Mouse (Mus musculus) brain, embryonic 14.5 days (tissue): Measurements from ENCODE around the gene Ubc. TPM values are rescaled to one million over a fixed set of nuclear protein-coding genes. Genes with fewer than 3 reads are reported as not detected.

Experiments used
- DNase-seq: peaks from one replicate; pipeline ENCODE4 v3.0.0-alpha.2; 2011; ENCODE audit warnings: low read depth
- CTCF ChIP-seq: fragments of 200-500 bp; IDR thresholded peaks from 2 replicates; pipeline ENCODE4 v1.5.1; 2012; ENCODE audit warnings: inconsistent platforms, mild to moderate bottlenecking, moderate library complexity, borderline replicate concordance; ENCODE audit not compliant: insufficient read depth, insufficient read length; ENCODE audit errors: extremely low read depth
- POLR2A ChIP-seq: fragments of 200-500 bp; IDR thresholded peaks from 2 replicates; pipeline ENCODE4 v1.6.1; 2012; ENCODE audit warnings: mild to moderate bottlenecking, inconsistent platforms, borderline replicate concordance; ENCODE audit not compliant: poor library complexity, insufficient read depth, insufficient read length, severe bottlenecking; ENCODE audit errors: extremely low read depth
- polyA plus RNA-seq: library from polyadenylated mRNA; depleted of rRNA; stranded (reverse); fragments of >200 nt; gene quantifications from 2 replicates; pipeline ENCODE4 v1.2.3, GENCODE M21; 2012

The Ubc gene
- polyA plus RNA-seq, 1 experiment = 896 TPM

GRCm38 (mm10) chr5:125384512-125385214 is 5.3 kb downstream of the Ubc start:
- TF ChIP-seq CTCF = no peak
- TF ChIP-seq POLR2A = no peak
- DNase-seq = no peak

GRCm38 (mm10) chr5:125383637-125384420 is 6.2 kb downstream of the Ubc start:
- DNase-seq = no peak
- TF ChIP-seq POLR2A = no peak
- no peak for TF ChIP-seq CTCF

- peak; percentile 81 for DNase-seq
- TF ChIP-seq POLR2A = no peak
- peak; percentile 70 for TF ChIP-seq CTCF
Measured at GRCm38 (mm10) chr5:125382673-125383558, 7.1 kb downstream of the Ubc start.

- TF ChIP-seq POLR2A = no peak
- TF ChIP-seq CTCF = no peak
- no peak for DNase-seq
Measured at GRCm38 (mm10) chr5:125381954-125382672, 7.9 kb downstream of the Ubc start.

- DNase-seq = no peak
- TF ChIP-seq POLR2A (no peak), CTCF (no peak)
Measured at GRCm38 (mm10) chr5:125378919-125379318, 11.1 kb downstream of the Ubc start.

- no peak for TF ChIP-seq POLR2A
- no peak for TF ChIP-seq CTCF
- no peak for DNase-seq
Measured at GRCm38 (mm10) chr5:125377214-125377613, 12.8 kb downstream of the Ubc start.

- no peak for DNase-seq
- TF ChIP-seq CTCF = no peak
- TF ChIP-seq POLR2A = no peak
Measured at GRCm38 (mm10) chr5:125375871-125376270, 14.1 kb downstream of the Ubc start.

GRCm38 (mm10) chr5:125372027-125372426 is 18.0 kb downstream of the Ubc start:
- no peak for DNase-seq
- TF ChIP-seq CTCF (no peak), POLR2A (no peak)

GRCm38 (mm10) chr5:125370950-125371693 is 18.9 kb downstream of the Ubc start:
- no peak for DNase-seq
- TF ChIP-seq POLR2A (no peak), CTCF (no peak)

- no peak for TF ChIP-seq POLR2A
- peak; percentile 71; the same call in 1 of the 2 replicates for TF ChIP-seq CTCF
- DNase-seq = peak; percentile 84
Measured at GRCm38 (mm10) chr5:125368568-125368967, 21.4 kb downstream of the Ubc start.

- no peak for TF ChIP-seq POLR2A
- no peak for DNase-seq
Measured at GRCm38 (mm10) chr5:125368156-125368555, 21.8 kb downstream of the Ubc start.
